Mouse (Mus musculus) heart, embryonic 12.5 days (tissue): ENCODE data around the gene Ern2. TPM values are rescaled to one million over a fixed set of nuclear protein-coding genes. Genes with fewer than 3 reads are reported as not detected.

Experiments
- ATAC-seq: fragments of 200-750 bp; cut with Nextera tagmentation; 2 replicates; pipeline ENCODE4 v1.8.0; 2017; ENCODE audit warnings: moderate TSS enrichment, moderate library complexity; ENCODE audit not compliant: insufficient number of reproducible peaks, low FRiP score
- H3K27ac ChIP-seq: fragments of 300-500 bp; sonication (generic); 2 replicates; pipeline ENCODE4 v1.5.1; 2016; ENCODE audit warnings: mild to moderate bottlenecking, moderate library complexity; ENCODE audit not compliant: poor library complexity, severe bottlenecking
- H3K27me3 ChIP-seq: fragments of 300-500 bp; sonication (generic); replicated peaks from 2 replicates; pipeline ENCODE4 v1.6.1; 2016; ENCODE audit warnings: mild to moderate bottlenecking, moderate library complexity
- H3K36me3 ChIP-seq: fragments of 300-500 bp; sonication (generic); 2 replicates; pipeline ENCODE4 v1.6.1; 2016; ENCODE audit warnings: mild to moderate bottlenecking, moderate library complexity
- H3K4me1 ChIP-seq: fragments of 300-500 bp; sonication (generic); replicated peaks from 2 replicates; pipeline ENCODE4 v1.6.1; 2016; ENCODE audit warnings: mild to moderate bottlenecking
- H3K4me2 ChIP-seq: fragments of 300-500 bp; sonication (generic); 2 replicates; pipeline ENCODE4 v1.6.1; 2016; ENCODE audit warnings: mild to moderate bottlenecking, moderate library complexity
- H3K4me3 ChIP-seq: fragments of 300-500 bp; sonication (generic); 2 replicates; pipeline ENCODE4 v1.5.1; 2016; ENCODE audit warnings: mild to moderate bottlenecking
- H3K9ac ChIP-seq: fragments of 300-500 bp; sonication (generic); 2 replicates; pipeline ENCODE4 v1.6.1; 2016; ENCODE audit warnings: mild to moderate bottlenecking, moderate library complexity
- H3K9me3 ChIP-seq: fragments of 300-500 bp; sonication (generic); replicated peaks from 2 replicates; pipeline ENCODE4 v1.6.1; 2016; ENCODE audit warnings: mild to moderate bottlenecking, moderate library complexity
- WGBS: fragments of 180-500 bp; shearing (Covaris S2); methylation state at CpG from one replicate; pipeline ENCODE4 v1.1.7; 2016; 5-methylcytosine and 5-hydroxymethylcytosine counted together
- polyA plus RNA-seq: library from polyadenylated mRNA; unstranded; fragments of >200 nt; fragmentation: Nextera tagmentation; extraction: Ambion mirVana; gene quantifications from 2 replicates; pipeline ENCODE4 v1.2.1, GENCODE M21; 2016

The Ern2 gene
- polyA plus RNA-seq, 1 experiment from 2014 or later, result not detected

- no peak for ATAC-seq
- Histone ChIP-seq H3K4me3 (no peak overlapping the region), H3K27ac (no peak overlapping the region), H3K36me3 (peaks cover 52% of the 10 kb centered on the region), H3K27me3 (no peaks in the 10 kb centered on the region), H3K9me3 (no peaks in the 10 kb centered on the region), H3K9ac (no peak overlapping the region), H3K4me1 (no peaks in the 10 kb centered on the region), H3K4me2 (no peak overlapping the region)
- 71% methylated on average over 8 of the region's 8 CpGs for WGBS
Measured at GRCm38 (mm10) chr7:122125636-122126035, 60.4 kb downstream of the Ern2 start.

- Histone ChIP-seq H3K4me2 (no peak overlapping the region), H3K27ac (no peak overlapping the region), H3K27me3 (no peaks in the 10 kb centered on the region), H3K9me3 (no peaks in the 10 kb centered on the region), H3K4me1 (no peaks in the 10 kb centered on the region), H3K9ac (no peak overlapping the region), H3K4me3 (no peak overlapping the region), H3K36me3 (peaks cover 53% of the 10 kb centered on the region)
- no peak for ATAC-seq
- WGBS, result 83% methylated on average over 4 of the region's 4 CpGs
Measured at GRCm38 (mm10) chr7:122123518-122123917, 62.5 kb downstream of the Ern2 start.

Other genes starting within 250 kb of the Ern2 start
- 18.1 and 18.8 TPM in 2 replicates for gene Cog7, start 204.5 kb downstream of the Ern2 start, polyA plus RNA-seq
- 98.0 and 99.4 TPM in 2 replicates for gene Gga2, start 165.0 kb downstream of the Ern2 start, polyA plus RNA-seq
- gene Ubfd1, start 119.0 kb downstream of the Ern2 start, polyA plus RNA-seq, result 73.5 and 75.0 TPM in 2 replicates
- gene Ears2, start 118.9 kb downstream of the Ern2 start, polyA plus RNA-seq, result 24.7 and 25.0 TPM in 2 replicates
- 1,263 and 1,284 TPM in 2 replicates for gene Ndufab1, start 84.3 kb downstream of the Ern2 start, polyA plus RNA-seq
- 13.2 and 14.1 TPM in 2 replicates for gene Palb2, start 53.2 kb downstream of the Ern2 start, polyA plus RNA-seq
- 70.1 and 73.9 TPM in 2 replicates for gene Dctn5, start 53.2 kb downstream of the Ern2 start, polyA plus RNA-seq
- gene Plk1, start 26.8 kb downstream of the Ern2 start, polyA plus RNA-seq, result 103 and 112 TPM in 2 replicates
- 0.15 and 0.42 TPM in 2 replicates for gene Chp2, start 33.3 kb upstream of the Ern2 start, polyA plus RNA-seq
- gene Prkcb, start 102.5 kb upstream of the Ern2 start, polyA plus RNA-seq, result 9.0 and 10.5 TPM in 2 replicates